Mouse (Mus musculus) left cerebral cortex, postnatal 4 days (tissue): ENCODE results near the gene Mob3a. TPM values are rescaled to one million over a fixed set of nuclear protein-coding genes. Genes with fewer than 3 reads are reported as not detected.

Experiments used
- total RNA-seq, 2 experiments: library from RNA; stranded (reverse); gene quantifications; 2 replicates each; pipeline ENCODE4 v1.2.3; 2021

Mob3a gene
- total RNA-seq, 2 experiments from 2014 or later = 52.0 to 52.1 TPM

Other genes starting within 250 kb of the Mob3a start
- gene Onecut3, start 207.1 kb downstream of the Mob3a start, total RNA-seq = under 1 TPM in 1 of 2 experiments, not detected in 1; 0.24 TPM
- gene Atp8b3, start 162.9 kb downstream of the Mob3a start, total RNA-seq = under 1 TPM; 0.14 to 0.20 TPM
- gene Rexo1, start 140.4 kb downstream of the Mob3a start, total RNA-seq = 10 to 100 TPM; 65.2 to 67.5 TPM
- 10 to 100 TPM; 34.1 to 35.5 TPM for gene Klf16, start 124.7 kb downstream of the Mob3a start, total RNA-seq
- 100 to 1,000 TPM; 131 to 133 TPM for gene Abhd17a, start 111.6 kb downstream of the Mob3a start, total RNA-seq
- gene Scamp4, start 99.1 kb downstream of the Mob3a start, total RNA-seq = 10 to 100 TPM; 30.9 to 34.5 TPM
- 1 to 10 TPM; 2.9 to 3.6 TPM for gene Adat3, start 99.1 kb downstream of the Mob3a start, total RNA-seq
- gene Gm49322, start 96.0 kb downstream of the Mob3a start, total RNA-seq = 1 to 10 TPM; 3.7 to 4.8 TPM
- gene Csnk1g2, start 79.1 kb downstream of the Mob3a start, total RNA-seq = 100 to 1,000 TPM; 130 to 138 TPM
- 10 to 100 TPM; 80.9 to 83.2 TPM for gene Btbd2, start 44.9 kb downstream of the Mob3a start, total RNA-seq
- gene Mknk2, start 23.9 kb downstream of the Mob3a start, total RNA-seq = 10 to 100 TPM; 61.6 to 67.1 TPM
- gene Izumo4, start 207 bp upstream of the Mob3a start, total RNA-seq = 10 to 100 TPM; 46.3 to 53.6 TPM
- 100 to 1,000 TPM; 142 to 145 TPM for gene Ap3d1, start 40.3 kb upstream of the Mob3a start, total RNA-seq
- gene Dot1l, start 53.2 kb upstream of the Mob3a start, total RNA-seq = 10 to 100 TPM; 62.1 TPM
- 10 to 100 TPM; 58.0 to 58.2 TPM for gene Sf3a2, start 96.2 kb upstream of the Mob3a start, total RNA-seq
- gene Plekhj1, start 96.6 kb upstream of the Mob3a start, total RNA-seq = 10 to 100 TPM; 73.2 to 86.2 TPM
- 1 to 10 TPM; 1.9 to 2.2 TPM for gene Amh, start 103.3 kb upstream of the Mob3a start, total RNA-seq
- under 1 TPM; 0.54 to 0.64 TPM for gene Jsrp1, start 111.5 kb upstream of the Mob3a start, total RNA-seq
- gene Oaz1, start 124.7 kb upstream of the Mob3a start, total RNA-seq = 100 to 1,000 TPM; 393 to 396 TPM
- 10 to 100 TPM; 21.4 to 24.6 TPM for gene Lingo3, start 142.1 kb upstream of the Mob3a start, total RNA-seq
- 10 to 100 TPM; 62.0 to 67.4 TPM for gene Lsm7, start 153.2 kb upstream of the Mob3a start, total RNA-seq
- gene Sppl2b, start 153.3 kb upstream of the Mob3a start, total RNA-seq = 10 to 100 TPM; 77.4 to 86.2 TPM
- under 1 TPM; 0.12 to 0.42 TPM for gene Tmprss9, start 169.9 kb upstream of the Mob3a start, total RNA-seq
- 100 to 1,000 TPM; 147 TPM for gene Timm13, start 199.0 kb upstream of the Mob3a start, total RNA-seq
- 10 to 100 TPM; 28.5 to 35.7 TPM for gene Lmnb2, start 216.3 kb upstream of the Mob3a start, total RNA-seq
- 1 to 10 TPM; 5.3 to 6.2 TPM for gene Gadd45b, start 228.1 kb upstream of the Mob3a start, total RNA-seq